Mouse (Mus musculus) spleen, postnatal 4 days (tissue): Measurements from ENCODE around the gene Stk32c.

ENCODE experiments used
- DNase-seq, 2 experiments: peaks; one replicate each; pipeline ENCODE4 v3.0.0; 2022; ENCODE audit warnings: low spot score in 2 of 2

Stk32c gene

DNA sequence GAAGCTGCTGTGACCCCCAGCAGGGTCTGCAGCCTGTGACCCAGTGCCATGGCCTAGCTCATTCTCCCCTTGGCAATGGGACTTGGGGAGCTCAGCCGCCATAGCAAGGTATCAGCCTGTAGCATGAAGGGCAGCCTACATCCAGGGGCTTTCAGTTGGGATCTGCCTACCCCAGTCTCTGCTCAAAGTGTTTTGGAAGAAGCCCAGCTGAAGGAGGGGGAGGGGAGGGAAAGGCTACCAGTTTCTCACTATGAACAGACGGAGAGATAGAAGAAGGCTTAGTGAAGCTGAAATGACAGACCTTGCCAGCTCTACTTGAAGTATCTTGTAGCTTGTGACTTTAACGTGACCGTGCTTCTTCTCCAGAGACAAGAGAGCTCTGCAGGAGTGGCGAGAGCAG lies 16.7 kb upstream of the Stk32c start:
- no peak for DNase-seq

DNA sequence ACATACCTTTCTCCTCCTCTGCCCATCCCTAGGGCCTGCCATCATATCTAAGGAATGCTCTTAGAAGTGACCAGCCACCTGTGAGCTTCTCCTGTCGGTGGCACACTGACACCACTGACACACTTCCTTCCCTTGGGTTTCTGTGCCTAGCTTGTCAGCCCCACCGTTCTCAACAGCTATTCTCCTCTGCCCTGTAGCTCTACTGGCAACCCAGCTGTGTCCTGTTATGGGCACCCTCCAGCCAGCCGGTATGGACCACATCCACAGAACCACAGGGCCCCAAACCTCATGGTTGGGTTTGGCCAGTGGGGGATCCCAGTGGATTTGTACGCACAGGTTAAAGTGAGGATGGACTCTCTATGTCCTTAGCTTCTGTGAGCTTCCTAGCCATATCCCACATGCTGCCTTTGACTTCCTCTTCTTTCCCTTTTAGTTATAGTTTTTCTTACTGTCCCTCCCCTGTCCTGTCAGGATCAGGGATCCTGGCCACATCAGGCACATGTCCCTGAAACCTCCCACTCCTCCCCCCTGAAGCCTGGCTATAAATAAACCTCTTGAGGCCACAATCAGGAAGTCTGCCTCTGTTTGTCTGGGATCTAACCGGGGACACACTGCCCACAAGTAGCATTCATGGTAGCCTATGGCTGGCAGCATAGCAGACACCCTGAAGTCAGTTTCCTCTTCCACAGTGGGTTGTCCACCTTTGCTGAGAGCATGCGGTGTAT lies 15.5 kb upstream of the Stk32c start:
- DNase-seq, result no peak

DNA sequence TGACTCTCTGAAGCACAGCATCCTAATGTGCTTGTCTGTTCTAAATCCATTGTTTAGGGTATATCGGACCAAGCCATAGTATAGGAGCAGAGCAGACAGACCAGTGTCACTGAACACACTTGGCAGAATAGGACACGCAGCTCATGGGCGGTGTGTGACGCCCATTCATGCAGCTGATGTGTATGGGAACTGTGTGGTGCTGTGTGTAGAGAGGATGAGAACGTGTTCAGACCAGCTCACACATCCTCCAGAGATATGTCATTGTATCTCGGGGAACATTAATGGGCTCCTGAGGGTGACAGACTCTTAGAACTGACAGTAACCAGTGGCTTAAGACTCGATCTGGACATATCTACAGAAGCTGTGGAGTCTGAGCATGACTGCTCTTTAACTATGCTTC lies 13.3 kb upstream of the Stk32c start:
- no peak for DNase-seq

DNA sequence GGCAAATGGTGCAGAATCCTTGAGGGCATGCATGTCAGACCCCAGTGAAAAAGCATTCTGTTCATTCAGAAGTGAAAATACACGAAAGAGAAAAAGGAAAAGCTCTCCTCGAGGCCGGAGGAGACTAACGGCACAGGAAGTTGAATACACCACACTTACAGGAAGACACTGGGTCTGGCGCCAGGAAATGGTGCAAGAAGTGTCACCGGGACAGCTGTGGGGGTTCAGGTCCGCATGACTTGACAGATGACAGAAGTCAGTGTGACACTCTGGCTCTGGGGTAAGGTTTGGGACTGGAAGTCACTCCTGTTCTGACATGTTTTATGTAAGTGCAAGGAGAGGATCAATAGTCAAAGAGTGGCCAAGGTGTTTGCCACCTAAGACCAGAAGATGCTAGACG lies 11.6 kb upstream of the Stk32c start:
- DNase-seq, result peak in 1 of 2 experiments; percentile 42

DNA sequence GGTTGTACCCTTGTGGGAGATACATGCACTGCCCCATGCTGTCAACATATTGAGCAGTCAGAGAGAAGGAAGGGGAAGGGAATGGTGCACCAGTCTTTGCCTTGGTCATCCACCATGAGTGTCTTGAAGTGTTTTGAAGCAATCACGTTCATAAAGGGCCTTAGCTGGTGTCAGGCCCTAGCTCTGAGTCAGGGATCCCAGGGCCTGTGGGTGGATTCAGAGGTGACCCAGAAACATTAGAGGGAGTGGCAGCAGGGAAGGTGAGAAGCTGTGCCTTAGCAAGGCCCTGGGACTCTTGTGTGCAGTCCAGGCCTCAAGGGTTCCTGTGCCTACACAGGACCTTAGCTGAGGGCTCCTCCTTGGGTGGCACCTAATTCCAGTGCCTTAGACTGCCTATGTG lies 11.0 kb upstream of the Stk32c start:
- no peak for DNase-seq

DNA sequence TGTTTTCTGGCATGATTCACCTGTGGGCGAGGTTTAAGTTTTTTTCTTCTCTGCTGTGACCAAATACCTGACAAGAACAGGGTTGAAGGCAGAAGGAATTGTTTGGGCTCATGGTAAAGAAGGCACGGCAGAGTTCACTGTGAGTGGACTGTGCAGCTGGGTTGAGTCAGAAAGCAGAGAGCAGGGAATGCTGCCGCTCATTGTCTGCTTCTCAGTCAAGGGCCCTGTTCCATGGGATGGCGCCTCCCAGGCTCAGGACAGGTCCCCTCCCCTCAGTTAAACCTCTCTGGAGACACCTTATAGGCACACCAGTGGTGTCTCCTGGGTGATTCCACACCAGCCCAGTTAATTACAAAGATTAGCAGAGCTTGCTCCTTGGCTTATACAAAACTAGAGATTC lies 9.2 kb upstream of the Stk32c start:
- no peak for DNase-seq

DNA sequence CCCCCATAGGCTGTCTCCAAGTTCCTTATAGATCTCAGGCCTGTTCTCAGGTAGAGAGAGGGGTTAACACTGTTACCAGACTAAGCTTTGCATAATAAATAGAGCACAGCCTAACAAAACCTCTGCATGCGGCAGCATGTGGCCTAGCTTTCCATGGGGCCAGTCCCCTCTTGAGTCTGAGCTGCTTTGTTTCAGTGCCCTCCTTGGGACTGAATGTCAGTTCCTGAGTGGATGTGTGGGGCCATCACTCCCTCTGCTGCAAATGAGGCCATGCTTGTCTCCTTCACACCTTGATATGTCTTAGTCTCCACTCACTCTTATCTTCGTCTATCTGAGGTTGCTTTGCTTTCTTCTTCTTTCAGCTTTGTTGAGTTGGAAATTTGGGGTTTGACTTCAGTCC lies 8.7 kb upstream of the Stk32c start:
- DNase-seq, result no peak

DNA sequence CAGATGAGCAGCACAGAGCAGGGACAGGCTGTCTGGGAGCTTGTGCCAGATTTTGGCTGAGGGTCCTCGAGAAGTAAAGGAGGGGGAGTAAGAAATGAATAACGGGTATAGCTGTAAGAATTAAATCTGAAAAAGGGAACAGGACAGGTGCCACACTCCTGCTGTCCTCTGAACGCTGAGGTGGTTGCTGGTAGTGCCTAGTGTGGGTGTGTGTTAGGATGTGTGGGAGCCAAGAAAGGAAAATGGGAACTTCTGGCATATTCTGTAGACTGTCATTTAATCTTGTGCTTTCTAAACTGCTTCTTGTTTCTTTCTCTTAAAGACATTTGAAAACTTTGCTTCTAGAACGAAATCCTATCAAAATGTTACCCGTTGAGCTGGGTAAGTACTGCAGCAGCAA lies 8.0 kb upstream of the Stk32c start:
- DNase-seq, result no peak

DNA sequence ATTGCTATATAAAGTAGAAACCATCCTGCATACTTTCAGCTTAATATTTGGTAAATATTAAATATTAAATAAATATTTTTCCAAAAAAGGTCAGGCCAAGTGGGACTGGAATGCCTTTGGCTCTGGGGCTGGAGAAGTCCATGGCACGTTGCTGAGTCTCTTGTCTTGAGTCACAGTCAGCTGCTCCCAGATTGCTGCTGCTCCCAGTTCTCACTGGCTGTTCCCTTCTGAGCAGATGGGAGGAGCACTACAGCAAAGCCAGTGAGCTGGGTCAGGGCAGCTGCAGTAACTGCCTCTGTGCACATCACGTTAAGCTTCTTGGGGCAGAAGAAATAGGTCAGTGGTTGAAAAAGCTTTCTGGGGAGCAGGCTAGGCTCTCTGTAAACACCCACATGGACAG lies 7.2 kb upstream of the Stk32c start:
- no peak for DNase-seq

DNA sequence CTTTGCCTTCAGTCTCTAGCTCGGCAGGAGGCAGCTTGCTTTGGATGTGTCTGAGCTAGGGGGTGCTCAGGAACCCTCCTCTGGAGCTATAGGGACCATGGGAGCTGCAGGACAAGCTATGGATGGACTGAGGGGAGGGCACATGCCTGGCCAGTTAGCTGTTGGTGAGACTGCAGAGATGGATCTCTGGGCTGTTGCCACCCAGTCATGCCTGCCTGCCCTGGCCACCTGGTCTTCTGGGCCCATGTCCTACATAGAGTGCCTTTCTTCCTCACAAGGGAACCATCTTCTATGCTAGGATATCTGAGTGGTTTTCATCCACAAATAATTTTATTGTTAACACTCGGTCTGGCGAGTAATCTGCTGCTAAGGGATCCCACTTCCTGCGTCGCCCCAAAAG lies 6.4 kb upstream of the Stk32c start:
- no peak for DNase-seq

DNA sequence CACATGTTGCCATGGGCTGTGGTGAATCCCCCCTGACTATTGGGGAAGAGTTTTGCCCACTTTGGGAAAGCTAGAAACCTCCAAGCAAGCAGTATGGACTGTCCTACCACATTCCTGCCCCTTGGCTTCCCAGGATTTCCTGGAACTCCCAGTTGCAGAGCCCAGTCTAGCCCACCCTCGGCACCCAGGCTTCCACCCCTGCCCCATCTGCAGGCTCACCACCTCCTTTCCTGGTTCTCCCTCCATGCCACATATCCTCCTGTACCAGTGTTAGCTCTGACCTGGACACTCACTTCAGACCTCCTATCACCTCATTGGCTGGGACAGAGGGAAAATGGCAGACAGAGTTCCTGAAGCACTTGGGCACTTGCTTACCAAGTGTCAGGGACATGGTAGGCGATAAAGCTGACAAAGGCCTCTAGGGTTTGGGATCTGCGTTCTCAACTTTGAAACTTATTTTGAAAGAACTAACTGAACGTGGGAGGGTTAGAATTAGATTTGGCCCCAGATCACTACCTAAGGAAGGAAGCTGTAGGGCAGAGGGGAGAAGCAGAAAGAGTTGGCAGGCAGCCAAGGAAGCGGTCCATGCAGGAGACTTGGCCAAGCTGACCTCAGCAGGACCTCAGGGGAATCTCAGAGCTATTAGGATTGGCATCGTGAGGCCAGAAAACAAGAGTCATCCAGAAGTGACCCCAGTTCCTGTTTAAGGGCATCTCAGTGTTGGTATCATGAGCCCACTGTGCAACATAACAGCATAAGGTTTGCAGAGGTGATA lies 5.7 kb upstream of the Stk32c start:
- DNase-seq, result no peak

DNA sequence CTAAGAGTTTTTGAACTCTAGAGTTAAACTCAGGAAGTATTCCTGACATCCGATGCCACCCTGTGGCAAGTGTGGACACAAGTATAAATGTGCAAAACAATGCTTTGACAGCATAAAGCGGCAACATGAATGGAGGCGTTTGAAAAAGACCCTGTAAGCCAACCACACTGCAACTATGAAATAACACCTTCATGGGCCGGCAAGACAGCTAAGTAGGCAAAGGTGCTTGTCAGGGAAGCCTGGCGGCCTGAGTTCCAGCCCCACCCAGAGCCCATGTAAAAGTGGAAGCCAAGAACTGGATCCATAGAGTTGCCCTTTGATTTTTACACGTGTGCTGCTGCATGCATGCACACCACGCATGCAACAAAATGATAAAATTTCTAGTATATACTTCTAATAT lies 3.9 kb upstream of the Stk32c start:
- no peak for DNase-seq

DNA sequence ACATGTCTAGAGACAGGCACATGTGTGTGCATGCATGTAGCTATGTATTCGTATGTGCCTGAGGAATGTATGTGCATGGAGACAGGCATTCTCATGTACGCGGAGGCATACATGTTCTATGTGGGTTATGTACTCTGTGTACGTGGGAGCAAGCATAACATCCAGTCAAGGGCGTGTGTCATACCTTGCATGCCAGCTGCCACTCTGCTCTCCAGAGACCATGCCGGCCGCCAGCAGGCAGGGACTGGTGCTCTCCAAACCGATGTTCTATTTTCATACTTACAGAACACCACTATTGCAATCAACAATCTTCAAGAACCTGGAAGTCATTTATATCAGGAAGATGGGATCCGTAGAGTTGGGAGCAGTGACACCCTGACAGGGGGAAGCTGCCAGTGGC lies 3.4 kb upstream of the Stk32c start:
- no peak for DNase-seq

DNA sequence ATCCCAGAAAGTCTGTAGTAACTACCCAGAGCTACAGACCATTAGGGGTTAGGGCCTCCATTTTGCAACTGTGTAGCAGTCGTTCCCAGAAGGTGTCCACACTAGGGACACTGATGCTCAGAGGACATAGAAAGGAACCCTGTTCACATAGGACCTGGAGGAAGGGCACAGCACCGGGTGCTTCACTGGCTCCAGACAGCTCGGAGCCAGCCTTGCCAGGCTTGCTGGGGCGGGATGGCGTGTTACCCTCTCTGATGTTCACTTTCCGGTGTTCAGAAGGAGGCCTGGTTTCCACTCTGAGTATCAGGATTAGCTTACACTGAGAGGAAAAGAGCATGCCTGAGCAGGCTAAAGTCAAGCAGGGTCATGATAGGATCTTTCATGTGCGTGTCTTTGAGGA lies 2.8 kb upstream of the Stk32c start:
- DNase-seq, result no peak

DNA sequence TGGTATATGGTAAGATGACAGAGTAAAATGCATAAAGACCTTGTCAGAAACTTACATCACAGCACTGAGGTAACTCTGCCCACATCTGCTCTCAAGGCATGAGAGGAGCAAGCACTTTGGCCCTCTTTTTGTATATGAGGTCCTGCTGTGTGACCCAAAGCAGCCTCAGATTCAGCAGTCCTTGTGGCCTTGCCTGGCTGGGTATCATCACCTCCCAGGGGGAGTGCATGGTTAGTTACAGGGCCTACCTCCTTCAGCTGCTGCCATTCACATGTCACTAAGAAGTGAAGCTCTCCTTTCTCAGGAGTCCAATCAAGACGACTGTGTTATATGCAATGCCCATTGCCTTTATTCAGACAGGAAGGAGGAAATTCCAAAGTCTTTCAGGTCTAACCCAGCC lies 2.4 kb upstream of the Stk32c start:
- DNase-seq, result no peak

DNA sequence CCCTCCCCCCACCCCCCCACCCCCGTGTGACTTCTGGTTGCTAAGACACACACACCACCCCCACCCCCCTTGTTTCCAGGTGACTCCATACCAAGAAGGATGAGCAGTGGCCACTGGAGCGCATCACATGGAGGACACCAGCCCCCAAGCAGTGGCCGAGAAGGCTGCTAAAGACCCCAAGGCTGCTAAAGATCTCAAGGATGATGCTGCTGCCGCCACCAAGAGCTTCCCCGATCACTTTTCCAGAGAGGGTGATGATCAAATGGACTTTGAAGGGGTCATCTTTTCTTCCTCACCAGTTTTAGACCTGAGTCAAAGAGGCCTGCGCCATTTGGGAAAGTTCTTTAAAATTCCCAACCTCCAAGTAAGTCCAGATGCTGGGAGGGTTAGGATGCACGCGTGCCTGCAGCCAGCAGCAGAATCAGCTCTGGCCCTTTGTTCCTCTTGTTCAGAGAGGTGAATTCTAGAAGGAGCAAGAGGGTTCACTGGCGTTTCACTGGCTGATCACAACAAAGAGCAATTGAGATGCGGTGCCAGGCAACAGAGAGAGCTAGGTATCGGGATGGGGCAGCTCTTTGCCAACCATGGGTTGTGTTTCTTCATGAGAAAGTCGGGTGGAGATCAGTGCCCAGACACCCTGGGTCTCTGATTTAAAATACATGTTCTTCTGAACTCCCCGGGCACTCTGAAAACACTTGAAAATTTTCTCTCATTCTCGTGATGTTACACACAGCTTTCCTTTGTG lies 1.7 kb upstream of the Stk32c start:
- no peak for DNase-seq

DNA sequence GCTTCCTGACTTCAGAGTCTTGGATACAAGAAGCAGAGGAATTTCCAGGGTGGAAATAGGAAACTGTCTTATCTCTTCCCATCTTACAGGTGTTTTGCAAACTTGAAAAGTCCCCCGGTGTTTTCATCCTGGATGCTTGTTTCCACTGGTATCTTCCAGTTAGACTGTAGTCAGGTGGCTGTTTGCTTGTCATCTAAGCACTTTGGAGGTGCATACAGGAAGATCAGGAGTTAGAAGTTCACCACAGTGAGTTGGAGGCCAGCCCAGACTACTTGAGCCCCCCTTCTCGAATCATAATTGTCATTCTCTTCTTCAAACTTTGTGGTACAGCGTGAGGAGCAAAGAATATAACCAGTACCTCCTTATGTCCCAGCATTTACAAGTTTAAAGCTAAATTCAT lies 1.1 kb upstream of the Stk32c start:
- no peak for DNase-seq

DNA sequence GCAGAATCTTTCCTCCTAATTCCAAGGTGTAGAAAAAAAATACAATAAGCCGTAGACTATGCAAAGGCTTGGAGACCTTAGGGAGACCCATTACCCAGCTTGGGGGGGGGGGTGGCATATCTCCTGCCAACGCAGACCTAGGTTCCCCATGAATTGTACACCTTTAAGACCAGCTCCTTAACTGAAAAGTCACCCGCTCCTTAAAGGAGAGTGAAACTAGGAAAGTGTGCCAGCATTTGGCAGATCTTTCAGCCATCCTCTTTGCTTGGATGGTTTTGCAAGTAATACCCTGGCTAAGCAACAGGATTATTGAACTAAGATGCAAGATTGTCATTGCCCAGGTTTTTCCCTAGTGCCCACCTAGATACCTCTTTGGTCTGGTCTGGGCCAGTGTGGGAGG lies 644 bp upstream of the Stk32c start:
- DNase-seq, result no peak

DNA sequence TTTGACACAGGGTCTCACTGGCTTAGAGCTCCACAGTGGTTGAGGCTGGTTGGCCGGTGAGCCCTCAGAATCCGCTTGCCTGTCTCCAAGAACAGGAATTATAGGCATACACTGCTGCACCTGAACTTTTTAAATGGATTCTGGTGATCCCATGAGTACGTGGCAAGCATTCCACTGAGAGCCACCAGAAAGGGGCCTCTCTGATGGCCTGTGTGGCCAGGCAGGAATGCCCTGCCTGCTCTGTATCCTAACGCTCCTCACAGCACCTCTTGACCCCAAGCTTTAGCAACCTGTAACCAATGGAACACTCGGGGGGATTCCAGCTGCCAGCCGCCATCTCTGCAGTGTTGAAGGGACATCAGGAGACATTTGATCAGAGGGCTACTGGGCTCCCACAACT lies 1.3 kb downstream of the Stk32c start:
- no peak for DNase-seq

DNA sequence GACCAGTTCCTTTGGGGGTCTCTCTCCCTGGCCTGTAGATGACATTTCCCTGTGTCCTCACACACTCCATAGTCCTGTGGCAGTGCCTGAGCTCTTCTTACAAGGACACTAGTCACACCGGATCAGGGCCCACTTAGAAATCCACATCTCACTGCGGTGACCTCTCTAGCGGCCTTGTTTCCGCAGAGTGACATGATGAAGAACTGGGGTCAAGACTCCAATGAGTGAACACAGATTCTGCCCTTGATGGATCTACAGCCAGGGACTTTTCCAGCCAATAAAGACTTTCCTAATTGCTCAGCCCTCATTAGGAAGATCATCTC lies 4.4 kb downstream of the Stk32c start:
- DNase-seq, result no peak

DNA sequence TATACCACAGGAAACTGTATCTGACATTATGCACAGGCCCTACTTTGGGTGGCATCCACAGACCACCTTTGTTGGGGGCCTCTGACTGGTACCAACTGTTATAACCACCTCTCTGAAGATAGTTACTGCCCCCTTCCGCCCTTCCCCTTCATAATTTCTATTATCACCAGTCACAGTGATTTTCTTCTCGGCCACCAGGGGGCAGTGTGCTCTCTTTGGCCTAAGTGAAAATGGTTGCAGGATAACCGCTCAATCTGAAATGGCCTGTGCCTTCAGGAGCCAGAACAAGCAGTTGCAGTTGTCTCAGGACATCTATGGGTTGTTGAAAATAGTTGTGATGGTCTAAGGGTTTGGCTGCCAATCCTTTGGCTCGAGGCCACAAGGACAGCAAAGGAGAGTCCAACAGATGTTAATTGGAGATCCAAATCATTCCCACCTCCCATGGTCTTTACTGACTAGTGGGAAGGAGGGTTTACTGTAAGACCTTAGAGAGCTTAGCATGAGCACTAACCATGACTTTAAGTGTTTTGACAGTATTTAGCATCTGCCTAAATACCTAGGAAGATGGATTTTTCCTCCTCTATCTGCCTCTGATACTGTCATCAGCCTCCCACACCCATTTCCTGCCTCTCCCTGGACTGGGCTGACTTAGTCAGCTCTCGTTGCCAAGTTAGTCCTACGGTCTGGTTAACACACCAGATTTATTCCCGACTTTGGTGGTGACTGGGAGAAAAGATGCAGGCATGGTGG lies 4.9 kb downstream of the Stk32c start:
- DNase-seq, result no peak

DNA sequence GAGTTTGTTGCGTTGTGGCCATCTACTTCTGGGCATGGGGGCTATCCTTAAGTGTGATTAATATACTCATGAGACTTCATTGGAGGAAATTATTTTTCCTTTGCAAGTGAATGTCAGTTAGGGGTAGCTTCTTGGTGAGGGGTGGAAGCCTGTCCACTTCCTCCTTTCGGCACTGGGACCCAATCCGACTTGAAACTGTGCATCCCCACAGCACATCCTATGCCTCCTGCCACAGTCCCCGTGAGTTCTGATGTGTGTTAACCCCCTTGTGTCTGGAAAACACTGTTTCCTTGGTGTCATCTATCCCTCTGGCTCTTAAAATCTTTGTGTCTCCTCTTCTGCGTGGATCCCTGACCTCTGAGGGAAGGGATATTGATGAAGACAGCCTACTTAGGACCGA lies 11.9 kb downstream of the Stk32c start:
- no peak for DNase-seq
